Mouse (Mus musculus) hindbrain, embryonic 10.5 days (tissue): ENCODE data around the gene Snap29. TPM values are rescaled to one million over a fixed set of nuclear protein-coding genes. Genes with fewer than 3 reads are reported as not detected.

Source experiments
- polyA plus RNA-seq: library from polyadenylated mRNA; unstranded; fragments of >200 nt; fragmentation: Nextera tagmentation; extraction: Ambion mirVana; gene quantifications from 2 replicates; pipeline ENCODE4 v1.2.1, GENCODE M21; 2016

The Snap29 gene
- polyA plus RNA-seq, 1 experiment from 2014 or later = 11.9 TPM

Other genes starting within 250 kb of the Snap29 start
- 394 and 407 TPM in 2 replicates for gene Ube2l3, start 203.3 kb upstream of the Snap29 start, polyA plus RNA-seq
- gene Rimbp3, start 197.4 kb upstream of the Snap29 start, polyA plus RNA-seq = 1.6 and 1.9 TPM in 2 replicates
- 16.1 and 18.0 TPM in 2 replicates for gene Hic2, start 172.4 kb upstream of the Snap29 start, polyA plus RNA-seq
- gene Tmem191c, start 129.9 kb upstream of the Snap29 start, polyA plus RNA-seq = 7.2 and 11.1 TPM in 2 replicates
- 0.17 and 0.21 TPM in 2 replicates for gene Serpind1, start 74.6 kb upstream of the Snap29 start, polyA plus RNA-seq
- gene Pi4ka, start 328 bp downstream of the Snap29 start, polyA plus RNA-seq = 38.8 and 48.4 TPM in 2 replicates
- 75.8 and 81.5 TPM in 2 replicates for gene Crkl, start 46.0 kb downstream of the Snap29 start, polyA plus RNA-seq
- 2.2 and 3.7 TPM in 2 replicates for gene Aifm3, start 83.6 kb downstream of the Snap29 start, polyA plus RNA-seq
- 91.1 and 105 TPM in 2 replicates for gene Lztr1, start 102.7 kb downstream of the Snap29 start, polyA plus RNA-seq
- gene Thap7, start 125.2 kb downstream of the Snap29 start, polyA plus RNA-seq = 49.6 and 59.1 TPM in 2 replicates
- gene Lrrc74b, start 155.3 kb downstream of the Snap29 start, polyA plus RNA-seq = 0.55 and 1.1 TPM in 2 replicates
- gene P2rx6, start 155.9 kb downstream of the Snap29 start, polyA plus RNA-seq = 1.1 and 1.2 TPM in 2 replicates
- gene Slc7a4, start 177.2 kb downstream of the Snap29 start, polyA plus RNA-seq = 2.5 and 3.1 TPM in 2 replicates
- gene Smpd4, start 213.4 kb downstream of the Snap29 start, polyA plus RNA-seq = 47.8 and 51.2 TPM in 2 replicates
- 6.5 and 9.8 TPM in 2 replicates for gene Ccdc74a, start 240.5 kb downstream of the Snap29 start, polyA plus RNA-seq